Mouse (Mus musculus): ENCODE measurements around the gene Csf2rb2.

DNA sequence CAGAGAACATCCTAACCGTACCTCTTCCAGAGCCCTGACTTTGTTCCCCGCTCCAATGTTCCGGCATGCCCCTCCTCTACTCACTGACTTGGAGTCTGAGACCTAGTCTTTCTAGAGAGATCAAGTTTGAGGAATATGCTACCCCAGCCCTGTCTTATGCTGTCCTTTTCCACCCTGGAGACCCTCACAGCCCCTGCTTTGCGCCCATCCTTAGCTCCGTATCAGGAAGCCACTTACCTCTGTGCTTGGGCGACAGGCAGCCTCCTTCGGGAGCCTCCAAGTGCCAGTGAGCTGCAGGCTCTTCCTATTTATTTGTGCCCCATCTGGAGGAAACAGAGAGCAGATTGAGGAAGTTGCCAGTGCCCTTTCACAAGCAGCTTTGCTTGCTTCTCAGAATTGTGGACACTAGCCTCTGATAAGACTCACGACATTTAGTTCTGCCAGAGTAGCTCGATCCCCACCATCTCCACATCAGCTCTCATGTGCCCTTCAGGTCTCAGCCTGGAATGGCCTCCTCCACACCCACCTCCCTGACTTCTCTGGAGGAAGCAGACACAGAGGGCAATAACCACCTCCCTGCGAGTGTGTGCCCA lies at the start of gene Csf2rb2:
- no peak for TF ChIP-seq POLR2A (IDR thresholded peaks at IDR 0.05; ENCODE audit: borderline replicate concordance, extremely low read depth, insufficient read depth, insufficient read length, poor library complexity, severe bottlenecking)
- TF ChIP-seq CTCF (IDR thresholded peaks at IDR 0.05; ENCODE audit: borderline replicate concordance, extremely low read depth, insufficient read depth, insufficient read length), result no peak
